10 mouse cellular contexts compared by ENCODE assay signal in genomic region chr5:150116906-150117216, GRCm38 (mm10). TPM values are rescaled to one million over a fixed set of nuclear protein-coding genes. Genes with fewer than 3 reads are reported as not detected.
DNase-seq lines count a peak whose midpoint lies in the region; ATAC-seq and TF ChIP-seq lines count a peak whose summit lies in the region.
"Had no signal": no experiment of that assay in that cellular context is flagged by ENCODE, and none has a peak within 500 bp of the region (broad histone marks: within the 10 kb centered on the region; RNA-seq: fewer than 3 reads in every experiment).

No protein-coding gene starts in this region.

- no peaks in the 10 kb centered on the region for H3K9me3 ChIP-seq in kidney, embryonic 15.5 days (replicated peaks)
- peaks cover 57% of the 10 kb centered on the region for H3K9me3 ChIP-seq in CH12.LX (replicated peaks; ENCODE audit: low read length)
- no peaks in the 10 kb centered on the region for H3K9me3 ChIP-seq in stomach, postnatal 0 days (ENCODE audit: control insufficient read depth, low read length)
- H3K9me3 ChIP-seq: intestine, embryonic 15.5 days; limb, embryonic 15.5 days had no signal

- no peaks in the 10 kb centered on the region; the same call in 1 of the 2 replicates for H3K27me3 ChIP-seq in kidney, adult 2 months (replicated peaks; ENCODE audit: control insufficient read depth, insufficient read depth, low read length)
- peaks cover 8% of the 10 kb centered on the region; the same call in 1 of the 2 replicates for H3K27me3 ChIP-seq in kidney, embryonic 15.5 days
- H3K27me3 ChIP-seq in CH12.LX (replicated peaks) = no peaks in the 10 kb centered on the region
- H3K27me3 ChIP-seq in stomach, postnatal 0 days (ENCODE audit: control insufficient read depth, insufficient read depth, low read length) = no peaks in the 10 kb centered on the region
- H3K27me3 ChIP-seq: intestine, embryonic 15.5 days; limb, embryonic 15.5 days had no signal

- peaks cover 5% of the 10 kb centered on the region; the same call in 1 of the 2 replicates for H3K4me1 ChIP-seq in kidney, adult 2 months (ENCODE audit: control insufficient read depth, insufficient read depth, low read length)
- peaks cover 20% of the 10 kb centered on the region for H3K4me1 ChIP-seq in kidney, embryonic 15.5 days
- H3K4me1 ChIP-seq in CH12.LX (ENCODE audit: control insufficient read depth in 1 of 2, insufficient read depth in 2 of 2) = no peaks in the 10 kb centered on the region
- H3K4me1 ChIP-seq in bone marrow macrophage, adult 2 months (ENCODE audit: control insufficient read depth, insufficient read depth, low read length) = peaks cover 11% of the 10 kb centered on the region
- no peaks in the 10 kb centered on the region for H3K4me1 ChIP-seq in stomach, postnatal 0 days (replicated peaks; ENCODE audit: control insufficient read depth, insufficient read depth)

- H3K79me2 ChIP-seq in CH12.LX (replicated peaks; ENCODE audit: control insufficient read depth, extremely low read depth, insufficient read depth, poor library complexity, severe bottlenecking) = no peaks in the 10 kb centered on the region

- no peak for DNase-seq in kidney, adult 2 months
- DNase-seq in CH12.LX (ENCODE audit: extremely low read depth) = peak; percentile 0
- no peak for DNase-seq in stomach, postnatal 0 days (ENCODE audit: low spot score)
- no peak for DNase-seq in gastrocnemius, adult 8-10 months (ENCODE audit: low spot score in 2 of 2)
- DNase-seq in frontal cortex, adult 2 months (ENCODE audit: extremely low spot score in 1 of 2, low spot score in 1 of 2) = no peak
- DNase-seq: gastrocnemius, postnatal 25 days had no signal

- no peak for ATAC-seq in kidney, embryonic 15.5 days (replicated peaks; ENCODE audit: low FRiP score)
- ATAC-seq in stomach, postnatal 0 days (ENCODE audit: low FRiP score, low TSS enrichment) = no peak
- ATAC-seq: intestine, embryonic 15.5 days had no signal

- no peak for TF ChIP-seq POLR2A in kidney, adult 2 months (IDR thresholded peaks at IDR 0.05; ENCODE audit: low read depth, low read length)
- no peak for TF ChIP-seq POLR2A in CH12.LX (IDR thresholded peaks at IDR 0.05; ENCODE audit: low read depth, low read length)
- TF ChIP-seq POLR2A in bone marrow macrophage, adult 2 months (IDR thresholded peaks at IDR 0.05; ENCODE audit: borderline replicate concordance, low read depth, low read length) = no peak

- TF ChIP-seq RAD21 in CH12.LX (IDR thresholded peaks at IDR 0.05; ENCODE audit: low read depth, low read length) = no peak

- peak; percentile 34 for TF ChIP-seq CTCF in kidney, adult 2 months (conservative IDR thresholded peaks at IDR 0.05; ENCODE audit: insufficient read depth, insufficient read length, low read depth, low read length)
- TF ChIP-seq CTCF in CH12.LX (conservative IDR thresholded peaks at IDR 0.05 in 1 of 2, IDR thresholded peaks at IDR 0.05 in 1 of 2; ENCODE audit: low read depth in 2 of 2, low read length in 2 of 2) = no peak
- peak; percentile 50 for TF ChIP-seq CTCF in bone marrow macrophage, adult 2 months (IDR thresholded peaks at IDR 0.05; ENCODE audit: low read depth, low read length)
- TF ChIP-seq CTCF in stomach, postnatal 0 days (IDR thresholded peaks at IDR 0.05; ENCODE audit: low read depth) = peak; percentile 57

- WGBS in kidney, adult 2 months = 87% methylated on average over 6 of the region's 6 CpGs
- 89% methylated on average over 6 of the region's 6 CpGs for WGBS in kidney, embryonic 15.5 days
- 86% methylated on average over 6 of the region's 6 CpGs for WGBS in stomach, postnatal 0 days

- no peak overlapping the region for H3K4me3 ChIP-seq in kidney, adult 2 months (ENCODE audit: insufficient read depth, low read depth, low read length)
- no peak overlapping the region for H3K4me3 ChIP-seq in kidney, embryonic 15.5 days (replicated peaks)
- no peak overlapping the region for H3K4me3 ChIP-seq in CH12.LX (replicated peaks in 1 of 3; ENCODE audit: low read depth in 2 of 3, low read length in 2 of 3, poor library complexity in 1 of 3)
- no peak overlapping the region for H3K4me3 ChIP-seq in bone marrow macrophage, adult 2 months (ENCODE audit: insufficient read depth, low read length)
- no peak overlapping the region for H3K4me3 ChIP-seq in stomach, postnatal 0 days (ENCODE audit: low read depth, low read length)
- H3K4me3 ChIP-seq: intestine, embryonic 15.5 days; limb, embryonic 15.5 days had no signal

- no peak overlapping the region for H3K4me2 ChIP-seq in kidney, embryonic 15.5 days
- no peak overlapping the region for H3K4me2 ChIP-seq in CH12.LX (ENCODE audit: insufficient read depth, low read depth, poor library complexity, severe bottlenecking)
- no peak overlapping the region for H3K4me2 ChIP-seq in stomach, postnatal 0 days (replicated peaks; ENCODE audit: low read depth)
- H3K4me2 ChIP-seq: intestine, embryonic 15.5 days; limb, embryonic 15.5 days had no signal

- no peaks in the 10 kb centered on the region for H3K36me3 ChIP-seq in kidney, adult 2 months (ENCODE audit: control insufficient read depth, insufficient read depth, low read length)
- H3K36me3 ChIP-seq in kidney, embryonic 15.5 days = no peaks in the 10 kb centered on the region
- H3K36me3 ChIP-seq in CH12.LX (replicated peaks in 1 of 2; ENCODE audit: control insufficient read depth in 1 of 2, insufficient read depth in 1 of 2, low read length in 1 of 2) = no peaks in the 10 kb centered on the region
- no peaks in the 10 kb centered on the region for H3K36me3 ChIP-seq in stomach, postnatal 0 days (ENCODE audit: control insufficient read depth, insufficient read depth, low read length)
- H3K36me3 ChIP-seq: intestine, embryonic 15.5 days; limb, embryonic 15.5 days had no signal

- in situ Hi-C loops in CH12.LX (cut with MboI; ENCODE audit: low pct_ligation_motif_present, low pct_unique_long_range_greater_than_20kb, low sequenced_read_pairs) = no loop called here

- no peak overlapping the region for H3K9ac ChIP-seq in kidney, embryonic 15.5 days
- no peak overlapping the region for H3K9ac ChIP-seq in CH12.LX (ENCODE audit: insufficient read depth, low read depth)
- no peak overlapping the region for H3K9ac ChIP-seq in stomach, postnatal 0 days (ENCODE audit: low read length)
- H3K9ac ChIP-seq: intestine, embryonic 15.5 days; limb, embryonic 15.5 days had no signal

- dilution Hi-C loops in CH12.LX (cut with MboI; ENCODE audit: extremely low pct_ligation_motif_present, extremely low pct_unique_long_range_greater_than_20kb, low sequenced_read_pairs) = no loop called here

- TF ChIP-seq EP300 in CH12.LX (IDR thresholded peaks at IDR 0.05; ENCODE audit: low read length) = no peak
- no peak for TF ChIP-seq EP300 in stomach, postnatal 0 days (optimal IDR thresholded peaks at IDR 0.05)

- H3K27ac ChIP-seq in kidney, adult 2 months (ENCODE audit: insufficient read depth, low read depth, low read length) = no peak overlapping the region
- H3K27ac ChIP-seq in kidney, embryonic 15.5 days = no peak overlapping the region
- H3K27ac ChIP-seq in CH12.LX (ENCODE audit: insufficient read depth, low read depth) = no peak overlapping the region
- H3K27ac ChIP-seq in bone marrow macrophage, adult 2 months (ENCODE audit: insufficient read depth, low read depth, low read length) = no peak overlapping the region
- H3K27ac ChIP-seq in stomach, postnatal 0 days (replicated peaks) = no peak overlapping the region
- H3K27ac ChIP-seq: intestine, embryonic 15.5 days; limb, embryonic 15.5 days had no signal

TF ChIP-seq in CH12.LX, 34 proteins besides CTCF, POLR2A, EP300 and RAD21:
- no peak for TF ChIP-seq CHD1 (IDR thresholded peaks at IDR 0.05; ENCODE audit: low read depth, low read length)
- TF ChIP-seq MAZ (IDR thresholded peaks at IDR 0.05; ENCODE audit: low read depth, low read length) = no peak
- no peak for TF ChIP-seq NELFE (IDR thresholded peaks at IDR 0.05; ENCODE audit: low read depth, low read length)
- no peak for TF ChIP-seq PAX5 (IDR thresholded peaks at IDR 0.05; ENCODE audit: low read length)
- TF ChIP-seq MAFK (IDR thresholded peaks at IDR 0.05; ENCODE audit: insufficient replicate concordance, low read length) = no peak
- no peak for TF ChIP-seq SMC3 (IDR thresholded peaks at IDR 0.05; ENCODE audit: low read depth, low read length)
- no peak for TF ChIP-seq GABPA (IDR thresholded peaks at IDR 0.05; ENCODE audit: insufficient replicate concordance, low read depth, low read length)
- TF ChIP-seq IRF4 (IDR thresholded peaks at IDR 0.05; ENCODE audit: low read depth, low read length) = no peak
- no peak for TF ChIP-seq MAX (IDR thresholded peaks at IDR 0.05; ENCODE audit: low read length)
- TF ChIP-seq BHLHE40 (IDR thresholded peaks at IDR 0.05; ENCODE audit: low read depth, low read length) = no peak
- no peak for TF ChIP-seq ZKSCAN1 (IDR thresholded peaks at IDR 0.05; ENCODE audit: borderline replicate concordance, low read depth, low read length)
- TF ChIP-seq E2F4 (IDR thresholded peaks at IDR 0.05; ENCODE audit: insufficient replicate concordance, low read depth, low read length) = no peak
- TF ChIP-seq NRF1 (IDR thresholded peaks at IDR 0.05; ENCODE audit: low read depth, low read length) = no peak
- no peak for TF ChIP-seq JUN (IDR thresholded peaks at IDR 0.05; ENCODE audit: insufficient read depth, low read depth, low read length)
- TF ChIP-seq MYC (IDR thresholded peaks at IDR 0.05; ENCODE audit: low read depth, low read length) = no peak
- TF ChIP-seq RCOR1 (conservative IDR thresholded peaks at IDR 0.05; ENCODE audit: low read depth, low read length) = no peak
- TF ChIP-seq ETS1 (conservative IDR thresholded peaks at IDR 0.05; ENCODE audit: low read depth, low read length) = no peak
- TF ChIP-seq HCFC1 (IDR thresholded peaks at IDR 0.05; ENCODE audit: low read depth, low read length) = no peak
- no peak for TF ChIP-seq ZNF384 (IDR thresholded peaks at IDR 0.05; ENCODE audit: low read depth, low read length)
TF ChIP-seq in CH12.LX: peak in this region for 0.

RNA-seq across cellular contexts. Expression of gene Fry, which starts 1.6 kb away (rescaled TPM):
- 12.6 and 12.9 TPM in 2 replicates for polyA plus RNA-seq in kidney, adult 2 months (2012; rRNA removed)
- polyA plus RNA-seq in kidney, embryonic 15.5 days (2015; fragmentation: Nextera tagmentation; extraction: Ambion mirVana) = 7.0 and 8.3 TPM in 2 replicates
- total RNA-seq in CH12.LX (2012; rRNA removed) (0.34 and 0.50 TPM in 2 replicates), CH12.LX (2014; rRNA removed) (0.34 and 0.97 TPM in 2 replicates)
- 0.78 and 0.80 TPM in 2 replicates for polyA plus RNA-seq in CH12.LX (2012; ENCODE audit: insufficient read length, low read depth)
- polyA plus RNA-seq in bone marrow macrophage, adult 2 months (2012; ENCODE audit: insufficient read depth, insufficient read length, missing spikeins) = 10.1 and 10.5 TPM in 2 replicates
- 6.4 and 6.5 TPM in 2 replicates for polyA plus RNA-seq in stomach, postnatal 0 days (2015; fragmentation: Nextera tagmentation; extraction: Ambion mirVana)
- total RNA-seq in gastrocnemius, adult 8-10 months (2022) = 10 to 100 TPM; 66.6 to 79.5 (median 70.9) TPM
- polyA plus RNA-seq in frontal cortex, adult 2 months (2012; rRNA removed) = 73.7 and 80.9 TPM in 2 replicates

Comparison
In these comparisons a context has a peak if more than half of its experiments do, and no peak if none do; other contexts are left out.
1. CTCF ChIP-seq: peak in kidney, adult 2 months (single experiment), bone marrow macrophage, adult 2 months (single experiment) and stomach, postnatal 0 days (single experiment); none in CH12.LX (0 of 2).